Mouse (Mus musculus) layer of hippocampus, adult 2 months (tissue): Measurements from ENCODE around the gene Pald1. TPM values are rescaled to one million over a fixed set of nuclear protein-coding genes. Genes with fewer than 3 reads are reported as not detected.
A peak's percentile ranks its signal among the peaks of the same experiment; 100 is the strongest.

ENCODE experiments used
- DNase-seq, 2 experiments: peaks; one replicate each; pipeline ENCODE4 v3.0.0; 2022; ENCODE audit warnings: low spot score in 2 of 2
- H3K27ac ChIP-seq: fragments of 200-600 bp; 2 replicates; pipeline ENCODE4 v1.8.1; 2022
- H3K4me3 ChIP-seq: fragments of 200-600 bp; 2 replicates; pipeline ENCODE4 v1.8.1; 2022; ENCODE audit warnings: mild to moderate bottlenecking
- CTCF ChIP-seq: fragments of 200-600 bp; conservative IDR thresholded peaks from 2 replicates; pipeline ENCODE4 v1.8.1; 2022; ENCODE audit warnings: antibody characterized with exemption, mild to moderate bottlenecking, moderate library complexity
- total RNA-seq, 2 experiments: library from RNA; stranded (reverse); gene quantifications; 2 replicates each; pipeline ENCODE4 v1.2.3; 2021

Pald1 gene
- total RNA-seq, 2 experiments from 2014 or later, result 15.2 to 16.3 TPM

- Histone ChIP-seq H3K4me3 (no peak overlapping the region), H3K27ac (peak overlapping the region; percentile 49; the same call in 1 of the 2 replicates)
- TF ChIP-seq CTCF, result no peak
- DNase-seq, result no peak
These were observed 8.4 kb downstream of the Pald1 start for GRCm38 (mm10) chr10:61374771-61375481.

- DNase-seq, result no peak
- no peak for TF ChIP-seq CTCF
- H3K27ac ChIP-seq, result peak overlapping the region; percentile 49
- no peak overlapping the region for H3K4me3 ChIP-seq
These were observed 9.3 kb downstream of the Pald1 start for GRCm38 (mm10) chr10:61374076-61374475.

GRCm38 (mm10) chr10:61372585-61372923 lies 10.8 kb downstream of the Pald1 start:
- Histone ChIP-seq H3K4me3 (no peak overlapping the region), H3K27ac (no peak overlapping the region)
- TF ChIP-seq CTCF, result no peak
- no peak for DNase-seq

- Histone ChIP-seq H3K27ac (no peak overlapping the region), H3K4me3 (no peak overlapping the region)
- no peak for TF ChIP-seq CTCF
- no peak for DNase-seq
These were observed 11.3 kb downstream of the Pald1 start for GRCm38 (mm10) chr10:61371884-61372584.

- TF ChIP-seq CTCF, result no peak
- DNase-seq, result no peak
- peak overlapping the region; percentile 65 for H3K27ac ChIP-seq
- H3K4me3 ChIP-seq, result no peak overlapping the region
These were observed 12.9 kb downstream of the Pald1 start for GRCm38 (mm10) chr10:61370273-61370979.

GRCm38 (mm10) chr10:61369755-61370154 lies 13.6 kb downstream of the Pald1 start:
- H3K4me3 ChIP-seq, result no peak overlapping the region
- TF ChIP-seq CTCF, result no peak
- no peak for DNase-seq
- H3K27ac ChIP-seq, result peak overlapping the region; percentile 65; the same call in 1 of the 2 replicates

- H3K4me3 ChIP-seq, result no peak overlapping the region
- DNase-seq, result no peak
- no peak for TF ChIP-seq CTCF
- H3K27ac ChIP-seq, result no peak overlapping the region
These were observed 17.4 kb downstream of the Pald1 start for GRCm38 (mm10) chr10:61365902-61366301.

- no peak overlapping the region for H3K4me3 ChIP-seq
- H3K27ac ChIP-seq, result no peak overlapping the region
- no peak for DNase-seq
- TF ChIP-seq CTCF, result no peak
These were observed 18.9 kb downstream of the Pald1 start for GRCm38 (mm10) chr10:61364431-61364830.

GRCm38 (mm10) chr10:61362992-61363391 lies 20.3 kb downstream of the Pald1 start:
- no peak for DNase-seq
- Histone ChIP-seq H3K27ac (peak overlapping the region; percentile 28; the same call in 1 of the 2 replicates), H3K4me3 (no peak overlapping the region)
- TF ChIP-seq CTCF, result no peak

GRCm38 (mm10) chr10:61362483-61362882 lies 20.8 kb downstream of the Pald1 start:
- no peak for DNase-seq
- H3K27ac ChIP-seq, result peak overlapping the region; percentile 28; the same call in 1 of the 2 replicates
- H3K4me3 ChIP-seq, result no peak overlapping the region
- TF ChIP-seq CTCF, result no peak

GRCm38 (mm10) chr10:61360667-61361066 lies 22.7 kb downstream of the Pald1 start:
- no peak overlapping the region for H3K27ac ChIP-seq
- H3K4me3 ChIP-seq, result no peak overlapping the region
- DNase-seq, result no peak
- TF ChIP-seq CTCF, result no peak

- Histone ChIP-seq H3K27ac (no peak overlapping the region), H3K4me3 (no peak overlapping the region)
- DNase-seq, result no peak
- no peak for TF ChIP-seq CTCF
These were observed 23.9 kb downstream of the Pald1 start for GRCm38 (mm10) chr10:61359411-61359810.

- peak; percentile 30; the same call in 1 of the 2 replicates for TF ChIP-seq CTCF
- no peak for DNase-seq
- no peak overlapping the region for H3K4me3 ChIP-seq
- no peak overlapping the region for H3K27ac ChIP-seq
These were observed 25.7 kb downstream of the Pald1 start for GRCm38 (mm10) chr10:61357658-61358057.
